Mouse (Mus musculus) heart, postnatal 14 days (tissue): ENCODE results near the gene Tdo2. TPM values are rescaled to one million over a fixed set of nuclear protein-coding genes. Genes with fewer than 3 reads are reported as not detected.

Experiments used
- total RNA-seq, 2 experiments: library from RNA; stranded (reverse); gene quantifications; 2 replicates each; pipeline ENCODE4 v1.2.3; 2021

Tdo2 gene
- total RNA-seq, 2 experiments from 2014 or later: not detected

Other genes with a start within 250 kb of the Tdo2 start
- gene Ctso, start 43.6 kb downstream of the Tdo2 start, total RNA-seq: 10 to 100 TPM in 1 of 2 experiments, 1 to 10 TPM in 1; 8.1 to 10.3 TPM
- not detected for gene Asic5, start 6.1 kb upstream of the Tdo2 start, total RNA-seq
- 10 to 100 TPM; 19.8 to 21.1 TPM for gene Gucy1b1, start 98.5 kb upstream of the Tdo2 start, total RNA-seq
- 10 to 100 TPM; 26.6 to 34.5 TPM for gene Gucy1a1, start 169.6 kb upstream of the Tdo2 start, total RNA-seq